Mouse (Mus musculus) hindbrain, embryonic 15.5 days (tissue): Measurements from ENCODE around the gene Tk2. TPM values are rescaled to one million over a fixed set of nuclear protein-coding genes. Genes with fewer than 3 reads are reported as not detected.

Source experiments
- polyA plus RNA-seq: library from polyadenylated mRNA; unstranded; fragments of >200 nt; fragmentation: Nextera tagmentation; extraction: Ambion mirVana; gene quantifications from 2 replicates; pipeline ENCODE4 v1.2.1, GENCODE M21; 2015

Gene Tk2
- polyA plus RNA-seq, 1 experiment from 2014 or later: 48.2 TPM

Other genes starting within 250 kb of the Tk2 start
- 16.4 and 16.7 TPM in 2 replicates for gene Cdh5, start 146.9 kb downstream of the Tk2 start, polyA plus RNA-seq
- 7.1 and 7.4 TPM in 2 replicates for gene Bean1, start 78.1 kb downstream of the Tk2 start, polyA plus RNA-seq
- 35.7 TPM in 2 replicates for gene Cklf, start 2.3 kb upstream of the Tk2 start, polyA plus RNA-seq
- not detected in 2 replicates for gene Cmtm2a, start 44.6 kb upstream of the Tk2 start, polyA plus RNA-seq
- not detected in 2 replicates for gene Gm45711, start 61.5 kb upstream of the Tk2 start, polyA plus RNA-seq
- not detected in 2 replicates for gene Cmtm1, start 61.6 kb upstream of the Tk2 start, polyA plus RNA-seq
- not detected in 2 replicates for gene Gm11020, start 73.0 kb upstream of the Tk2 start, polyA plus RNA-seq
- not detected in 2 replicates for gene Cmtm2b, start 73.7 kb upstream of the Tk2 start, polyA plus RNA-seq
- gene Cmtm3, start 90.9 kb upstream of the Tk2 start, polyA plus RNA-seq: 39.5 and 44.1 TPM in 2 replicates
- gene Cmtm4, start 147.2 kb upstream of the Tk2 start, polyA plus RNA-seq: 2.7 TPM in 2 replicates
- 106 and 109 TPM in 2 replicates for gene Dync1li2, start 194.5 kb upstream of the Tk2 start, polyA plus RNA-seq